Mouse (Mus musculus) cerebellum, postnatal 25 days (tissue): Measurements from ENCODE around the gene Scarf1.

Experiments
- DNase-seq, 2 experiments: peaks; one replicate each; pipeline ENCODE4 v3.0.0; 2021; ENCODE audit warnings: mixed read lengths in 2 of 2

Scarf1 gene

DNA sequence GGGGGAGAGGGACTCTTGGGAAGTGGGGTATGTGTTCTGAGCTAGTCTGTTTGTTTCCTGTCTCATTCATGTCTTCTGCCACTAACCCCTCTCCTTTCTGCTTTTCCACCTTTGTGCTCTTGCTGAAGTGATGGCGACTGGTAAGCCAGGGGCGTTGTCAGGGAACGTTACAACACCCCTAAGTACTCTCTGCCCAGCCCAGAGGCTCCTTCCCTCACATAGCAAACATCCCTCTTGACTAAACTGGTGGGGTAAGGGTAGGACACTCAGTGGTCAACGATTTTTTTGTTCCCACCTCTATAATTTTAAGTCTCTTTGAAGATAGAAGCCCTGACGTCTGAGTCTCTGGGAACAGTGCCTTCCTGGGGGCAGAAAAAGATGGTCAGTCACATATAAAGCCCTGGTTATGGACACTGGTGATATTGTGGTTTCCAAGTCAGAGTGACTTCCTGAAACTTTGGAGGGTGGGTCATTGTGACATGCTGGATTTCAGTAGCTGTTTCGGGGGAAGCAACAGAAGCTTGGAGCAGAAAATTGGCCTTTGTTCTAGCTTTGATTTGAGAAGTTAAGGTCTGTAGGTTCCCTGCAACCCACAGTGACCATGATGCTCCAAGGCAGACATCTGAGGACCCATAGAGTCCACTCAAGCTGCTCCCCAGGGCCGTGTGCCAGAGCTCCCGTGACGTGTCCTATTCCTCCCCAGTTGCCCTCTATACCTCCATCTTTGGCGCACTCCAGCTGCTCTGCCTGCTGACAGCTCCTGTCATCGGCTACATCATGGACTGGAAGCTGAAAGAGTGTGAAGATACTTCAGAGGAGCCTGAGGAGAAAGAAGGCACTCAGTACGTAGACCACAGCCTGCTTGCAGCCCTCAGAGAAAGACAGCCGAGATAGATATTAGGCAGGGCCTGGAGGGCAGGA, 53.2 kb downstream of the Scarf1 start:
- peak; percentile 65 to 73 for DNase-seq

DNA sequence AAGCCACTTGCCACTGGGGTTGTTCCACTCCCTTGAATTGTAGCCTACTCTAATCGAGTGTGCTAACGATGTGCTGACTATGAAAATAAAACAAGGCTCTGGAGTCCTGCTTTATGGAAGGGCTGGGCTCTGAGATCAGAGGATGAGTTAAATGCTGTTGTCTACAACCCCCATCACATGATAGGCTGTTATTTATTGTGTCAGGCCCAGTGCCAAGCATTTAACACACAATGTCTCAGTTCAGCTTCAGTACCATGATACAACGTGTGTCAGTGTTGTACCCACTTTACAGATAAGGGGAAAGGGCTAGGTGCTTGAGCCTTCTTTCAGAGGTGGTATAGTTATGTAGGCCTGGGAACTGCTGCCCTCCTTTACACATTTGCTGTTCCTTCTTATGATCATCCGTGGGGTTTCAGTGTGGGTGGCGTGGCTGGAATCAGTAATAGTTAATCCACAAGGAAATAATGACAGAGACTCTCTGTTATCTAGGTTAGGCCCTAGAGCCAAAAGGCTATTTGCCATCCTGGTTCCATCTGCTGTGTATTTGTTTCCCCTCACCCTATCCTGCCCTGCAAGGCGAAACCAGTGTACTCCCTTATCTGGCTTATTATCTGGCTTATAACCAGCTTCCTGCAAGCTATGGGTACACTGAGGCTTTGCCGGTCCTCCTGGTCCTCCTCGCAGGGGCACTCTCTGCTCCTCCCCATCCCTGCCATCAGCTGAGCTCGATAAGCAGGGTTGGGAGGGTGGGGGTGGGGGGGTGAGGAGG, 54.2 kb downstream of the Scarf1 start:
- DNase-seq: peak; percentile 68 to 72

DNA sequence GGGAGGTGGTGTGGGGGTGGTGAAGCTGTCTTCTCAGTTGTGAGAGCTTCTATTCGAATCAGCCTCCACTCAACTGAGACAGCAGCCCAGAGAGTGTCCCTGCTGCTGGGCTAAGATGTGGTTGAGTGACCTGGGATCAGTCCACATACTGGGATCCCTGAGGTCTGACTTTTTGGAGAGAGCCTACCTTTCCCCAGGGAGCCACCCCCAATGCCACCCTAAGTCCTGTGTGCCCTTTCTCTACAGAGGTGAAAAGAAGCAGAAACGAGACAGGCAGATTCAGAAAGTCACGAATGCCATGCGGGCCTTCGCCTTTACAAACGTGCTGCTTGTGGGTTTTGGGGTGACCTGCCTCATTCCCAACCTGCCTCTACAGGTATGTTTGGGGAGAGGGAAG, 54.8 kb downstream of the Scarf1 start:
- peak in 1 of 2 experiments; percentile 54 for DNase-seq

DNA sequence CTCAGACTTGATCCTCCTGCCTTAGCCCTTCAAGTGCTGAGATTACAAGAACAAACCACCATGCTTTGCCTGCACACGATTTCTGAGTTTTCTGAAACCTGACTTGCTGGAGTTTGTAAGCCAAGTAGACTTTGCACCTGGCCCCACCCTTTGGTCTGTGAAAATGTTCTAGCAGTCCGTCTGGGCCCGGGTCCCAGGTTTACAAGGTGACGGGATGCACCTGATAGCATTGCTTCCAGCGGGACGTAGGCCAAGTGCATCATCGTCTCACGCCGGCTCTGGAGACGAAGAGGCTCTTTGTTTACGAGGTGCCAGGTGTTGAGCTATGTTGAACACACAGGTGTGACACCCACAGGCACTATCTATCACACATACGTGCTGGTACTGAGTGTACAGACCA, 55.6 kb downstream of the Scarf1 start:
- peak; percentile 37 to 55 for DNase-seq

DNA sequence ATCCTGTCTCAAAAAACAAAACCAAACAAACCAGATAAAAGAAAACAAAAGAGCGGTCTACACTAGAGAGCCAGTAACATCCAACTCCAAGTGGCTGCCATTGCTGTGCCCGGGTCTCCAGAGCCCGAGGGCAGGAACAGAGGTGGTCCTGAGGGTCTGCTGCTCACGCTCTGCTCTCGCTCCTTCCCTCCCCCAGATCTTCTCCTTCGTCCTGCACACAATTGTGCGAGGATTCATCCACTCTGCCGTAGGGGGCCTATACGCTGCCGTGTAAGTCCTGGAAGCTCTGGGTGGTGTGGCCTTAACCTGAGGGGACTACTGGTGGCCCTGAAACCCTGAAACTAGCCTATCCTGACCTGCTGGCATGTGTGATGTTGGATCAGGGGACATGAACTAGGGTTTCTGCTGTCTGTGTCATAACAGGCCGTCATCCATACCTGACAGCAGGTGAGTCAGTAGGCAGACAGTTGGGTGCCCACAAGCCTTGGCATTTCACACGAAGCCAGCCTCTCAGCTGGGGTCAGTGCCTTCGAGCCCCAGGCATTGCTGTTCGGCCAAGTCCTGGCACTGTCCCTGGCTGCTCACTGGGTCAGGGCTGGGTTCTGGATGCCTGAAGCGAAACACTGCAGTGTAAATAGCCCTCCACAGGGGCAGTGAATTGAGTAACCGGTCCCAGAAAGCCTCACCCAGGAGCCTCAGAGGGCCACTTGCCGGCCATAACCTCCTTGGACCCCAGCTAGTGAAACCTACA, 57.2 kb downstream of the Scarf1 start:
- peak; percentile 91 for DNase-seq

- DNase-seq: peak; percentile 62 to 69
These were observed 58.0 kb downstream of the Scarf1 start for GRCm38 (mm10) chr11:75571126-75571990.

DNA sequence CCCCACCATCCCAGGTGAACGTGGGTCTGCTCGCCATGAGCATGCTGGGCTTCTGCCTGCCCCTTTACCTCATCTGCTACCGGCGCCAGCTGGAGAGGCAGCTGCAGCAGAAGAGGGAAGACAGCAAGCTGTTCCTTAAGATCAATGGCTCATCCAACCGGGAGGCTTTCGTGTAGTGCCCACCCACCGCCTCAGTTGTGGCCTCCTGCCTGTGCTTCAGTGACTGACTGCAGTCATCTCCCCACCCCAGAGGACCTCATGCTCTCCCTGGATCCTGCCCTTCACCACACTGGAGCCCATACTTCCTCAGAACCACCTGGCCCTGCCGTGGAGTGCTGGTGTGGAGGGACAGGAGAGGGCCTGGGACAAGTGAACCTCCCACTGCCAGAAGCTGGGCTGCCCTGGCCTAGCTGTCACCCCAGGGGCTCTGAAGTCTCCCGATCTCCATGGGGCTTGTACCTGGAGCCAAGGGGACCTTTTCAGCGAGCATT, 59.0 kb downstream of the Scarf1 start:
- DNase-seq: peak in 1 of 2 experiments; percentile 56

DNA sequence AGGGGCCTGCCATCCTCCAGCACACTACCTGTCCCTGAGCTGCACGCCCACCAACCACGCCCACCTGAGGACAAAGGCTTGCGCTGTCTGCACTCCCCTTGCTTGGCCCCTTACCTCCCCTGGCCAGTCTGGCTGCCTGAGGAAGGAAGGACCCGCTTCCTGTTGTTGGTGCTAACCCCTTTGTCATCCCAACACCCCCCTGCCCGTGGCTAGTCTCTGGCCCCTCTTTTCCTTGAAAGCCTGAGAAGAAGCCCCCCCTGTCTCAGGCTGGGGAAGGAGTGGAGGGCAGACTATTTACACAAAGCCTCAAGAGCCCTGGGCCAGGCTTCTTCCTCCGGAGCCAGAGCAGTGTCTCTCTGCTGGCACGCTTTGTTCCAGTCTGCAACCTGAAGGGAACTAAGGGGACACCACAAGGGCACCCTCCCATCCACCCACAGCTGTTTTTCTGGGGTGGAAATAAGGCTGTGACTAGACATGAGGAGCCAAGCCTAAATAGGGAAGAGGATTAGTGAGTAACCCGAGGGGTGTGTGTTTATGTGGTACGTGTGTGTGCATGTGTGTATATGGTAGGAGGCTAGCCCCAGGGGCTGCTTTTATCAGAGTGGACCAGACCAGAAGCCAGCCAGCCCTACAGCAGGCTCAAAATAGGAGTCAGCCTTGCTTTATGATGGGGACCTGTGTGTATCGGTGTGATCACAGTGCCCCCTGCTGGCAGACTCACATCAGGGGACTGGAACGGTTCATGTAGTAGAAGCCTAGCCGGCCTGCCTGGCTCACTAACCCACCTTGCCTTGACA, 59.7 kb downstream of the Scarf1 start:
- DNase-seq: peak; percentile 94 to 96

GRCm38 (mm10) chr11:75574378-75575123, 61.2 kb downstream of the Scarf1 start:
- DNase-seq: peak; percentile 51 to 67

DNA sequence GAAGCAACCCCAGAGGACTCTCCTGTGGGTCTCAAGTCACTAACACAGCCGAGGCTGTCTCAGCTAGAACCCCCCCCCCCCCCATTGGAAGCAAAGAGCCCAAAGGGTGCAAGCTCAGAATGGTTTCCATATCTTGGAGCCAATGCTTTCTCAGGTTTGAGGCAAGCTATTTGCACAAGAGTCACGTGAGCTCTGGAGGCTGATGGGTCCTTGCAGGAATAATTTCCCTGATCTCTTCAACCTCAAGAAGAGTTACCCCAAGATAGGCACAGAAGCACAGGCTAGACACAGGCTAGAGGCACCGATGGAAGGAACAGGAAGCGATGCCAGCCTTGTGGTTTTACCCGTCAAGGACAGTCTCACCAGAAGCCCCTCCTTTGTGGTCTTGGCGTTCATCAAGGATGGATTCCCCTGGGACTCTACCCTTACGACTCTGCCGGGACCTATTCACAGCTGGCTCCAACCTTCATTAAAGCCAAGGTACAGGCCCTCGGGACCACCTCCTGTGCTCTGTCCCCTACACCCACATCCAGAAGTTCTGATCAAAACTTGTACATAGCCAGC, 62.3 kb downstream of the Scarf1 start:
- DNase-seq: peak in 1 of 2 experiments; percentile 13
